Mouse (Mus musculus): ENCODE measurements around the gene Rnf144a.

Rnf144a gene

DNA sequence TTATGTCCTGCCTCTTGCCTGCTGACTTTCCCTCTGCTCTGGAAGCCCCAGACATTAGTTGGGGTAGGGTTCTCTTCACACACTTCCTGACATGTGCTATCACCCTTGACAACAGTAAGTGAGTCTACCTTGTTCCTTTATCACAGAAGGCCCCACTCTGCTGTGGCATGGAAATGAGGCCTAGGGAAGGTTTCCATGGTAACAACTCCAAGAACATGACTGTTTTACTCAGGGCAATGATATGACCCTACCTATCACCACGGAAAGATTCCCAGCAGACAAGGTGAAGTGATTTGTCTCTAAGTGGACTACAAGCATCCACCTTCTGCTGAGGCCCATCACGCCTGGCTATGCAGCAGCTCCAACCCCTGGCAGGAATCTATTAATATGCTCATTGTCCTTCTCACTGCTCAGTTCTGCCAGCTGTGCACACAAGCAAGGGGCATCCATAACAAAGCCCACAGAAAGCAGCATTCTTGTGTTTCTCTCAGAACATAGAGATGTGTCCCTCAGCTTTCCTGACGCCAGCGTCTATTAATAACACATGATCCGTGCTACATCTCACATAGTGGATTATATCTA, 91.2 kb downstream of the Rnf144a start:
- no peak for DNase-seq (ENCODE audit: low read depth, low spot score)

DNA sequence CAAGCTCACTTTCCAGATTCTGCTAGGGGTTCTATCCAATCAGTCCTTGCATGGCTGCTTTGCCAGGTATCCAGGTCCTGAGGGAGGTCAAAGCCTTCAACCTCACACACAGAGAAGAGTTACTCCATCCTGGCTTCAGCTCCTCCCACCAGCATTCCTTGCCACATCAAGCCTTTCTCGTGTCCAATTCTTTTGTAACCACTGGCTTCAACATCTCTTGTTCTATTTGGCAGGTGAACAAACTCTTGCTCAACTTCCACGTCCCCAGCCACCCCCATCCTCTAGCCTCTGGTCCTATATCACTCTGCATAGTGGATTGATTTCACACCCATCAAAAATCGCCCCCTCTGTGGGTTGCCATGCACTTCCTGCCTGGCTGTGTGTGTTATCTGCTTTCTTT, 98.8 kb downstream of the Rnf144a start:
- peak; percentile 20 for DNase-seq (ENCODE audit: low read depth, low spot score)

DNA sequence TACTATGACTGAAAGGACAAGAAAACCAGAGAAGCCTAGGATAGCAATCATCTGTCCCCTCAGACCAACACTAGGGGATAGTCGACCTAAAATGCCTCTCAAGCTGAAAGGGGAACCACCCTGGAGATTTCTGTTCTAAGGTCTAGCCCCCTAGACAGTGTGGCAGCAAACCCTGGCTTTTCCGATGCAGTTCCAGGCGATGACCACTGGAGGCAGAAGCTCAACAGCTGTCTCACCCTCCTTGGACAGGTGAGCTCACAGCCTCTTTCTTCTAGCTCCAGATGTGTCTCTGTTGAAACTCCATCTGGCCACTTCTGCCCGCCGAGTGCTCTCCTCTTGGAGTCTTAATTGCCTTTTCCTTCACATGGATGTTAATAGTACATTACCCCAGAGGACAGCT, 100.1 kb downstream of the Rnf144a start:
- peak; percentile 56 for DNase-seq (ENCODE audit: low read depth, low spot score)

DNA sequence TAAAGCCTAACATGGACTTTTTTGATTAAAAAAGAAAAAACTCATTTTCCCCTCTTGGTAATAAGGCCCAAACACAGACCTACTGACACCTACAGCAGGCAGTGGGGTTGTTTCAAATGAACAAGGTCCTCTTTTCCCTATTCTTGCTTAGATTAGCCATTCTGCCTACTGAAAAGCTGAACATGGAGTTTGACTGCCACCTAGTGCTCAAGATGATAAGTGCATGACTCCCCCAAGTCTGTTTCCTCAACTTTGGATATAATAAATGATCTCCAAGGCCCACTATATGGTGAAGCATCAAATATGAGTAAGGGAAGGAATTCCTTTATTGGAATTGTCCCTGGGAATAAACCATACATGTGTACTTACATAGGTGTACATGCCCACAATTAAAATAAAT, 103.5 kb downstream of the Rnf144a start:
- DNase-seq (ENCODE audit: low read depth, low spot score) = peak; percentile 79

DNA sequence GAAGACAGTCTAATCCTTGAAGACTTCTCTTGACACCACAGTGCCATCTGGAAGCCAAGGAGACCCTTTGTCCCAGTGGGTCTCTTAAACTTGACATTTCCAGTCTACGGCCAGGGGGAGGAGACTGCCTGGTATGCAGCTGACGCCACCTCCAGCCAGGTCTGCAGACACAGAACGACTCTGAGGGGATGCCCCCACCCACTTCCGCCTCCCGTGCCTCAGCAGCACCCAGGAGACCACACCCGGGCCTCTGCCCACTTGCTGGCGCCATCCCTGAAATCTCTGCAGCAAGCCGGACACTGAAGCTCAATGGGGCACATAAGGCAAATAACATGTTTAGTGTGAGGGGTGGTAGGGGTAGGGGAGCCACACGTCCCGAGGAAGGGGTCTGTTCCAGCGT, 104.8 kb downstream of the Rnf144a start:
- no peak for DNase-seq (ENCODE audit: low read depth, low spot score)

DNA sequence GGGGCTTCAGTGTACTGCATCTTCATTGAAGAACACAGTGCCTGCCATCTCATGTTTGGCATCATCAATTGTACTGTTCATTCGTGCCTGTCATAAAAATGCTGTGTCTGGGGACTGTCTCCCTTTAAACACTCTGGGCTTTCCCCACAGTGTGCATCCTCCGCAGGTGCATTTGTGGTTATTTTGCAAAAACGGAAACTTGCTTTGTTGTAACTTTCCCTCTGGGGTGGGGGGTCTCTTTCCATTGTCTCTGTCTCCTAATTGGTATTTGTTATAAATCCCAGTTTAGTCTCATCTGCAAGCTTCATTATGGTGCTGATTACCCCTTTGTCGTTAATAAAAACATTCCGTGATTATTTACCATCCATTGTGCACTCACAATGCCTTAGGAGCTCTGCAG, 112.2 kb downstream of the Rnf144a start:
- no peak for DNase-seq (ENCODE audit: low read depth, low spot score)

DNA sequence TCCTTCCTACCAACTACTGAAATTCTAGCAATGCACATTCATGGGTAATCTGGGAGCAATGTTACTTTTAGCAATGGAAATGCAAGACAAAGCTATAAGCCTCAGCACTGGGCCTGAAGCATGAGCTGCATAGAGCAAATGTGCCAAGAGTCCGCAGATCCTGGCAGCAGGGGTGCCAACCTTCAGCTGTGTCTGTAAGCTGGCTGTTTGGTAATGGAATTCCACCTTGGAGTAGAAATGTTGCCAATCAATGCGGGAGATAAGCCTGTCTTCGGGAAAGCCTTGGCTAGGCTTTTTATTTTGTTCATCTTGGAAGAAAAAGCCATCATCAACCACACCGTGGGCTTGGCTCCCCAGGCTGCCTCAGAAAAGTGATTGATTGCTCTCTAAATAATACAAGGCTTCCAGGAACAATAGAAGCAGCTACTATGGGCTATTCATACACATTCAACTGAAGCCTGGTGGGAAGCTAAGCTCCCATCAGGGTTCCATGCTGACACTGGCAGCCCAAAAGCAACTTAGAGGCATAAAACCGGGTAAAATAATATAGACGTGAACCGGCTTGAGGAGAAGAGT, 115.5 kb downstream of the Rnf144a start:
- DNase-seq (ENCODE audit: low read depth, low spot score) = no peak

DNA sequence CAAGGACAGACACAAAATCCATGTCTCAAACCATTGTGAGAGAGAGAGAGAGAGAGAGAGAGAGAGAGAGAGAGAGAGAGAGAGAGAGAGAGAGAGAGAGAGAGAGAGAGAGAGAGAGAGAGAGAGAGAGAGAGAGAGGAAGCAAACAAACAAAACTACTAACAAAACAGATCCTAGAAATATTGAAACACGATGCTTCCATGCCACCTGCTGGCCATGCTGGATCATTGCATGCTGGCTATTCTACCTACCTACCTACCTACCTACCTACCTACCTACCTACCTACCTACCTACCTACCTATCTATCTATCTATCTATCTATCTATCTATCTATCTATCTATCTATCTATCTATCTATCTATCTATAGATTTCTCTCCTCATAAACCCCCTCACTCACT, 119.1 kb downstream of the Rnf144a start:
- DNase-seq (ENCODE audit: low read depth, low spot score) = peak; percentile 25

DNA sequence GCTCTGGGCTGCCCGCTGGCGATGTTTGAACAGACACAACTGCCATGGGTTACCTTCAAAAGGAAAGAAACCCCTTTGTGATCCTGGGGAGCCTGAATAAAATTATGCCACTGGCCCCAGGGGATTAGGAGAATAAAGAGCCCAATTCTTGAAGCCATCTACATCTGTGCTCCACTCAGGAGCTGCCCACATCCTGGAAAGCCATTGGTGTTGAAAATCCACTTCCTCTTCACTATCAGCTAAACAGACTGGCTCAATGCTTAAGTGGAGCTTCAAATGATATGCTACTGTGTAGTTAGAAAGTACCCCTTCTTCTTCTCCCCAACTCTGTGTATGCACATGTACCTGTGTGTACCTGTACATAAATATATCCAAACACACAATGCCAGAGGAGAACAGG, 125.9 kb downstream of the Rnf144a start:
- no peak for DNase-seq (ENCODE audit: low read depth, low spot score)

DNA sequence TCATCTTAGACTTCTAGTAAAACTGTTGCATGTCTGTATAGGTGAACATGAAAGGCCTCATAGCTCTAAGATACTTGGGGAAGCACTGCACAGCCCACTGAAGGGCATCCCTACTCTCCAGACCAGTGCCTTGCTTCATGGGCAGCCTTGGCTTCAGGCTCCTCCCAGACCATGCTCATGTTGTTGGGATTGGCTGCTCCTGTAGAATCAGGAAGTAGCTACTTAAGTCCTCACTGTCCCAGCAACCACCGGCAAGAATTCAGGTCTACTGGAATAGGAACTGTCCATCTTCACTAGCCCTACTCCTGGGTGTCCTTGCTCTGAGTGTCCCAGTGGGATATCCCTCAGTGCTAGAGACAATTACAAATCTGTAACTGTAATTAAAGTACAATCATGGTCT, 126.7 kb downstream of the Rnf144a start:
- DNase-seq (ENCODE audit: low read depth, low spot score) = no peak

DNA sequence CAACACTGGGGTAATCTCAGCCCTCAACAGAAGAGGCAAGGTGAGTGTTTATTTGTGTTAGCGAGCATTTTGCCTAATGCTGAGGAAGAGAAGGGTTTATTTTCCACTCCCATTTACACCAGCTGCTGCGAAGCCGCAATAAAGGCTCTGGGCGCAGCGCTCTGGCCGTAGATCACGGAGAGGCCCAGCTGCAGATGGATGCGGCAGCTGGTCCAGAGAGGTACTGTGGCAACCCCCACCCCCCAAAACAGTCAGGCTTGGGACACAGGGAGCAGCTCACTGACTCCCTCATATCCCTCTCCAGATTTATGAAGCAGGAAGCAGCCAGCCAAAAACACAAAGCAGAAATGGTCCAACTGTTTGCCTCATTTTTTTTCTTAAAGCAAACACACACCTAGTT, 129.1 kb downstream of the Rnf144a start:
- no peak for DNase-seq (ENCODE audit: low read depth, low spot score)

DNA sequence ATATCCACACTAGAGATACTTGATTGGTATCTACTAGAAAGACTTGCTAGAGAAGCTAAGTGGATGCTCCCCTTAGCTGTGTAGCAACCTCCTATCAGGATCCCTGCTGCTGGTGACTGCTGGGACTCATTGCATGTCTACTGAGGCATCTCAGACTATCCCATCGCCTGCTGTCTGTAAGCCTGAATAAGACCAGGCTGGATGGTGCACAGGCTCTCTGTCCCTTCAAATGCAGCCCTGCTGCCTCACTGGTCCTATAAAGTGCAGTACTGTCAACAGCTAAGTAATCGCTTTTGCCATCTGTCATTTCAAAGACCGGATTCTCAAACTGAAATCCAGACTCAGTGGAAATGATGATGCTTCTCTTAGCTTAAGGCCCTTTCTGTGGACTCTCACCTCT, 129.6 kb downstream of the Rnf144a start:
- DNase-seq (ENCODE audit: low read depth, low spot score) = no peak

DNA sequence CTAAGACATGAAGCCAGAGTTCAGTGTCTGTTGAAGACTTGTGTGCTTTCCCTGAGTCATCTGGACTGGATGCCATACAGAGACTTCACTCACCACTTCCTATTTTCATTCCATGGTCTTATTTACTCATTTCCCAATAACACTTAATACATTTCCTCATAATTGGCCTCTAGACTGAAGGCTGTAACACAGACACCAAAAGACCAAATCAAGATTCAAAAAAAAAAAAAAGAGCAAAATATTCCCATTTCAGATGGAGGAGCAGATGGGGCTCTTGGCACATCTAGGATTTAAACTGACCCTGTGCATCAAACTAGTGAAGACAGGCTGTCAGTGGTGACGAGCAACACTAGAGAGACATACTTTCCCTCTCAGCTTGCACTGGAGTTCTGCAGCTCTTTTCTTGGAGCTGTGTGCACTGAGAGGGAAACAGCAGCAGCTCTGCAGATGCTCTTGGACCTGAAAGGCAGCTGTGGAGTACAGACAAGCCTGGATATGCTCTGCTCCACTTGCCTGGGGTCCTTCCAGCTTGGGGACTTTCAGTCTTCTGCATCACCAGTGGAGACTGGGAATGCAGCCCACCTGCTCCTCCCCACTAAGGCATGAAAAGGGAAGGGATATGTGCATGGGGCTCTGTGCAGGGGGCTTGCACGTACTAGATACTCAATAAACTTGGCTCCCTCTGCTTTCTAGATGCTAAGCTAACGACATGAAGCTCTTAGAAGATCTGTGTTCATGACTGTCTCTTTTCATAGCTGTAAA, 134.2 kb downstream of the Rnf144a start:
- no peak for DNase-seq (ENCODE audit: low read depth, low spot score)

DNA sequence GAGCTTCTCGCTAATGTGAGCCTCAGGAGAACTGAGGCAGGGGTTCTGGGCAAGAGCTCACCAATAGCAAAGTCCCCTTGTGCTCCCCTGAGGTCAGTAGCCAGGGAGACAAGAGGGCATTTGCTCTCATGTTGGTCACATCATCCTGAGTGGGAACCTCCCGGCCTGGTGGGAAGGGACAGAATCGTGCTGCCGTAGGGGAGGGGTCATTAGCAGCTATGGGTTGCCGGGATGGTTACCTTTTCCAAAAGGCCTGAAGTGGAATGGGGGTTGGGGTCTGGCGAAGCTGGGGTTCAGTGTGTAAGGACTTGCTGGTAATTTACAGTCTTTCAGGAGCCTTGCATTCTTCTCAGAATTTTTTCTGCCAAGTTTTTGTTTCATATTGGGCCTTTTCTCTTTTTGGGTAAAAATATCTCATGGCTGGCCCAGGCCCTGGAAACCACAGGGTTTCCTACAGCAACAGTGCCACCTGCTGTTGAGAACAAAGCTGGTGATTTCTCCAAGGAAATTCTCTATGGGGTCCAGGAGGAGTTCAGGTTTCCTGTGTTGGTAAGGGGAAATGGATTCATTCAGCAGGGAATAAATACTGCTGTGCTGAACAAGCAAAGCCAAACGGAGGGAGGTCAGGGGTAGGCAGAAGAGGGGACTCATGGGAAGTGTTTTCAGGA, 137.9 kb downstream of the Rnf144a start:
- peak; percentile 73 for DNase-seq (ENCODE audit: low read depth, low spot score)

DNA sequence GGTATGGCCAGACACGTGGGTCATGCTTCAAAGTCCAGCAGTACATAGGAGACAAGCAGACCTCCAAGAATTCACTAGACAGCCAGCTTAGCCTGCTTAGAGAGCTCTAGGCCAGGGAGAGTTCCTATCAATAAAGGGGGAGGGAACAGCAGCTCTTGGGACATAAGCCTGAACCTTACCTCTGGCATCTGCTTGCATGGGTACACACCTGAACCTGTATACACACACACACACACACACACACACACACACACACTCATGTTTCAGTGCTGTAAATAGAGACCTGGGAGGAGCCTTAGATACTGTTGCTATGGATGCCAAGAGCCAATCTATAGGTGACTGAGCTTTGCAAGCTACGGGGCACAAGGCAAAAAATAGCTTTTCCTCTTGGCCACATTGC, 138.5 kb downstream of the Rnf144a start:
- no peak for DNase-seq (ENCODE audit: low read depth, low spot score)

All from 3T3-L1 (cell line).